Mouse (Mus musculus): Measurements from ENCODE around the gene Sry. TPM values are rescaled to one million over a fixed set of nuclear protein-coding genes. Genes with fewer than 3 reads are reported as not detected.

Gene Sry
- not detected in 2 replicates for polyA plus RNA-seq (2015; fragmentation: Nextera tagmentation; extraction: Ambion mirVana)

DNA sequence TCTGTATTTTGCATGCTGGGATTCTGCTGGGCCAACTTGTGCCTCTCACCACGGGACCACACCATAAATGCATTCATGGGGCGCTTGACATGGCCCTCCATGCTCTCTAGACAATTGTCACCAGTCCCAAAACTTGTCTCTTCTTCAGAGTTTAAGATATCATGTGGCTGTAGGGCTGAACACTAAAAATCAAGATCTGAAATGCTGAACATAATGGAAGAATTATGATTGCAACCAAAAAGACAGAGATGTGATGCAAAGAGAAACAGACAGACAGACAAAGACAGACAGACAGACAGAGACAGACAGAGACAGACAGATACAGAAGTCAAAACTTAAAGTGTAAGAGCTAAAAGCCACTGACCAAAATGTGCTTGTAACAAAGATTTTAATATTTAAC, at the start of gene Sry:
Gene Sry (minus strand): TSS at position 101 of the 400 bp plus-strand sequence.
- Histone ChIP-seq H3K4me2 (ENCODE audit: low read depth, low read length) (no peak within 1 kb of the TSS), H3K9me3 (ENCODE audit: control insufficient read depth, low read length) (no peaks in the 10 kb centered on the region), H3K27ac (ENCODE audit: low read length) (no peak within 1 kb of the TSS), H3K4me1 (ENCODE audit: control insufficient read depth, insufficient read depth, low read length) (no peaks in the 10 kb centered on the region), H3K9ac (ENCODE audit: low read depth, low read length) (no peak within 1 kb of the TSS), H3K36me3 (ENCODE audit: control insufficient read depth, insufficient read depth, low read length) (no peaks in the 10 kb centered on the region), H3K27me3 (replicated peaks; ENCODE audit: control insufficient read depth, insufficient read depth, low read length) (no peaks in the 10 kb centered on the region), H3K4me3 (ENCODE audit: low read length) (no peak within 1 kb of the TSS)
- ATAC-seq, result no peak
- 53% methylated on average over 2 of the region's 2 CpGs for WGBS

Other genes starting within 250 kb of the Sry start
- not detected in 2 replicates for gene H2al2c, start 64.6 kb downstream of the Sry start, polyA plus RNA-seq (2015; fragmentation: Nextera tagmentation; extraction: Ambion mirVana)
- not detected in 2 replicates for gene H2al2b, start 57.0 kb upstream of the Sry start, polyA plus RNA-seq (2015; fragmentation: Nextera tagmentation; extraction: Ambion mirVana)
- not detected in 2 replicates for gene Gm4064, start 132.5 kb upstream of the Sry start, polyA plus RNA-seq (2015; fragmentation: Nextera tagmentation; extraction: Ambion mirVana)
- gene Rbmy, start 167.0 kb upstream of the Sry start, polyA plus RNA-seq (2015; fragmentation: Nextera tagmentation; extraction: Ambion mirVana), result not detected in 2 replicates
- gene Gm10256, start 167.0 kb upstream of the Sry start, polyA plus RNA-seq (2015; fragmentation: Nextera tagmentation; extraction: Ambion mirVana), result not detected in 2 replicates
- not detected in 2 replicates for gene Gm10352, start 237.3 kb upstream of the Sry start, polyA plus RNA-seq (2015; fragmentation: Nextera tagmentation; extraction: Ambion mirVana)

Data from intestine, embryonic 16.5 days (tissue).